Mouse (Mus musculus): ENCODE measurements around the gene Fcor.

Gene Fcor

DNA sequence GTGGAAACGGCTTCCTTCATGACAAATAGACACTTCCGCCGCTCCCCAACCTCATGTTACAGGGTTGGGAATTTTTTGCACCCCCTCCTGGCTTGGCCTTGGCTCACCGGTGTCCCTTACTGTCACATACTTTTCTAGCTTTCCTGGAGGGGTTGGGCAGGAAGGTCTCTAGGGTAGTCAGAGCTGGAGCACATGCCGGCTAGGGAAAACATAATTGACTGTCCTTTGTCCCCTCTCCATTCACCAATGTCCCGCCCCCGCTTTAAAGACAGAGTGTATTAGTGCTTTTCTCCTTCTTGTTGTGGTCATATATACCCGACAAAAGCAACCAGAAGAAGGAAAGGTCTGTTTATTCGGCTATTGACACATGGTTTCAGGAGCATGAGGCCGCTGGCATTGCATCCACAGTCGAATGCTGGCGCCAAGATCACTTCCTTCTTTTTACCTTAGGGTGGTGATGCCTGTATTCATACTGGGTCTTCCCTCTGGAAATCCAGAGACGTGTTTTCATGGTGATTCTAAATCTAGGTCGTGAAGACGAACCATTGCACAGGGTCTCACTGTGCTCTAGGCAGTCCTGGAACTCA is 4.9 kb upstream of the Fcor start:
- in situ Hi-C loops (cut with MboI; ENCODE audit: unreplicated experiment in 2 of 2) = loop anchor here (5.0 to 10.0 kb wide), 3 partner anchors 60 to 322 kb away; partner anchors contain the start of gene A430078G23Rik (in 2 of the 2)

DNA sequence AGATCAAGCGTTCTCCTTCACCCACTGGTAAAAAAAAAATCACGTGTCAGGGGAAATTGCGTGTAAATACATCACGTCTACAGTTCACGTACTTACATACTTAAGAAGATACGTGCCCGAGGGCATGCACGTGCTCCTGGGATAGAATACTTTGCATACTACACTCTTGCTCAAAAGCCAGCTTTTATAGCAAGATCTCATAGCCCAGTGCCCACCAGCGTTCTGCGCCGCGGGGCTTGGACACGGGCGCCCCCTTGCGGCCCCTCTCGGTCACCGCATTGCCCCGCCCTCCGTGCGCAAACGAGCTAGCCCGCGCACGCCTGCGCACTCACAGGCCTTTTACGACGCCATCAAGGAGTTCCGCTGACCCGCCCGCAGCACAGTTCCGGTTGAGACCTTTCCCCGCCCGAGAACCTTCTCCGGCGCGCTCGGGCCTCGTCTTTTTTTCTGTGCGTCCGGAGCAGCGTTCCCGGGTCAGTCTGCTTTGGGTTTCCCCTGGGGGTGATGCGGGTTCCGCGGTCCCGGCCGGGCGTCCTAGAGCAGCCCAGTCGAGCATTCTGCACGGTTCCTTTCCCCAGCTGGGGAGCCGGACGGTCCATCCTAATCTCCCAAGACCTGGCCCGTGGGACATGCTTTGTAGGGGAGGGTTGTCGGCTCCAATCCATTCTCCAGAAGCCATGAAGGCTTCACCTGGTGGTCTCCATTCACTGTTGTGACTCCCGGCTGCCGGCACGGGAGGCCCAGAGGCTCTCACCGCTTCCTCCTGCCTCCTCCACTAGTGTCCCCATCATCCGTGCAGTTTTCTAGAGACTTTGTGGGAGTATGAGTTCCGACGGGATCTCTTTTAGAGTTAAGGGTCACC is 4.2 kb upstream of the Fcor start, which contains the start of gene Trappc5:
Gene Trappc5 (plus strand): TSS at position 169 of the 862 bp plus-strand sequence.
- in situ Hi-C loops (cut with MboI; ENCODE audit: unreplicated experiment in 2 of 2) = loop anchor here (5.0 to 10.0 kb wide), 3 partner anchors 59 to 322 kb away; partner anchors contain the start of gene A430078G23Rik (in 2 of the 2)

DNA sequence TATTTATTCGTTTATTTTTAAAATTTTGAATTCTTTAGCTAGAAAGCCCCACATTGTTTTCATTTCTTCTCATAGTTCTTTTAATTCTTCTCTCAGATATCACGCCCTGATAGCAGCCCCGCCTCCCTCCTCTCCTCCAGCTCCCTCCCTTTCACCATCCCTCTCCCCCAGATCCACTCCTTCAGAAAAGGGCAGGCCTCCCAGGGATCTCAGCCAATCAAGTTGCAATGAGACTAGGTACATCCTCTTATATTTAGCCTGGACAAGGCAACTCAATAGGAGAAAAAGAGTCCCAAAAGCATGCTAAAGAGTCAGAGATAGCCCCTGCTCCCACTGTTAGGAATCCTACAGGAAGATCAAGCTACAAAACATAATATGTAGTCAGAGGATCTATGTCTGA is 2.5 kb upstream of the Fcor start:
- in situ Hi-C loops (cut with MboI; ENCODE audit: unreplicated experiment in 2 of 2) = loop anchor here (5.0 to 10.0 kb wide), 6 partner anchors 57 to 492 kb away; partner anchors contain the start of genes A430078G23Rik (in 2 of the 2) and Pex11g (in 2 of the 2)

DNA sequence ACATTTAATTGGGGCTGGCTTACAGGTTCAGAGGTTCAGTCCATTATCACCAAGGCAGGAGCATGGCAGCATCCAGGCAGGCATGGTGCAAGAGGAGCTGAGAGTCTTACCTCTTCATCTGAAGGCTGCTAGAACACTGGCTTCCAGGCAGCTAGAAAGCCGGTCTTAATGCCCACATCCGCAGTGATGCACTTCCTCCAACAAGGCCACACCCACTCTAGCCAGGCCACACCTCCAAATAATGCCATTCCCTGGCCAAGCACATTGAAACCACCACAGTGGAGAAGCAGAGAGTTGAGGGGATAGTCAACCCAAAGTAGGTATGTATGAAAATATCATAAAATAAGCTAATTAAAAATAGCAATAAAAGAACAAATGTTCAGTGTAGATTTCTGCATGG is 1.8 kb downstream of the Fcor start:
- in situ Hi-C loops (cut with MboI; ENCODE audit: unreplicated experiment in 2 of 2) = loop anchor here (5.0 to 10.0 kb wide), 4 partner anchors 108 to 488 kb away; partner anchors contain the start of genes A430078G23Rik (in 2 of the 2) and Pex11g (in 2 of the 2)

DNA sequence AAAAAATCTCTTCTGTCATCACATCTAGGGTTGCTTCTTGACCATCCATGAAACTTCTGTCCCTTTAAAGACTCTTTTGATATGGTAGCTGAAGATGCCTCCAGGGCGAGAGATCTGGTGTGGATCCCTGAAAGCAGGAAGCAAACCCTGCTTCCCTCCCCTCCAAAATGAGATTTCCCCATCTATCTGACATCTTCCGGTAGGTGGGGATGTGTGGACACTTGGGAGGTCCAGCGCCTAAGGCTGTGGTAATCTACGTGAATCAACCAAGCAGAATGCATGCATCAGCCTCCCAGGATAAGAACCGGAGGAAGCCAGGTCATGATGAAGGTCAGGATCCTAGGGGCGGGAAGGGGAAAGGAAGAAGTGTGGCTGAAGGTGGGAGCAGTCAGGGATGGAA is 6.7 kb downstream of the Fcor start, which contains the start of gene Mcemp1:
Gene Mcemp1 (plus strand): TSS at position 248 of the 400 bp plus-strand sequence.
- in situ Hi-C loops (cut with MboI; ENCODE audit: unreplicated experiment in 2 of 2) = no loop called here

DNA sequence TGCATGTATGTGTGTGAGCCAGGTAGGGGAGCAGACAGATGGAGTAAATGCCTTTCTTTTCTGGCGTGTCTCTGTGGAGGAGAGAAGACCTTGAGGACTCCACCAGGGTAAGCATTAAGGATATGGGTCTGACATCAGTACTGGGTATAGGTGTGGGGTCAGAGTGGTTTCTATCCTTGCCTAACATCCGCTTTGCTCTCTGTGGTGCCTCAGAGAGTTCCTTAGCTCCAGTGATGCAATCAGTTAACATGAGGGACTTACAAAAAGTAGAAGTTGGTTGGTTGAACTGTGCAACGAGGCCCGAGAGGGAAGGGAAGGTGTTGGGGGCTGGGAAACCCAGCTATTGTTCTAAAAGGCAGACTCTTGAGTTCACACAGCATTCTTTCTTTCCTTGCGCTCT is 7.8 kb downstream of the Fcor start:
- in situ Hi-C loops (cut with MboI; ENCODE audit: unreplicated experiment in 2 of 2) = no loop called here

DNA sequence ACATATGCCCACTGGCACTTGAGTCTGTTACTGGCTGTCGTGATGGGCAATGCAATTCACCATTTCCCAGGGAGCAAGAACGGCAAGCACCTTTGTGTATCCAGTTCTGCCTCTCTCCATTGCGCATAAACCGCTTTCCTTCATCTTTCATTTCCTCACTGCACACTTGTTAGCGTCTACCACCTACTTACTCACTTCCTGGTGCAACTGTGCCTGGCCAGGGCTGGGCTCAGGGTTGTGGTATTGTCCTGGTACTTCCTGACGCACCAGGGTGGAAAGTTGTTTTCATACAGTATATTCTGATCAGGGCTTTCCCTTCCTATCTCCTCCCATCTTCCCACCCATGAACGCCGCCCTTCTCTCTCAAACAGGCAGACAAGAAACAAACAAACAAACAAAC is 11.3 kb downstream of the Fcor start:
- in situ Hi-C loops (cut with MboI; ENCODE audit: unreplicated experiment in 2 of 2) = no loop called here

DNA sequence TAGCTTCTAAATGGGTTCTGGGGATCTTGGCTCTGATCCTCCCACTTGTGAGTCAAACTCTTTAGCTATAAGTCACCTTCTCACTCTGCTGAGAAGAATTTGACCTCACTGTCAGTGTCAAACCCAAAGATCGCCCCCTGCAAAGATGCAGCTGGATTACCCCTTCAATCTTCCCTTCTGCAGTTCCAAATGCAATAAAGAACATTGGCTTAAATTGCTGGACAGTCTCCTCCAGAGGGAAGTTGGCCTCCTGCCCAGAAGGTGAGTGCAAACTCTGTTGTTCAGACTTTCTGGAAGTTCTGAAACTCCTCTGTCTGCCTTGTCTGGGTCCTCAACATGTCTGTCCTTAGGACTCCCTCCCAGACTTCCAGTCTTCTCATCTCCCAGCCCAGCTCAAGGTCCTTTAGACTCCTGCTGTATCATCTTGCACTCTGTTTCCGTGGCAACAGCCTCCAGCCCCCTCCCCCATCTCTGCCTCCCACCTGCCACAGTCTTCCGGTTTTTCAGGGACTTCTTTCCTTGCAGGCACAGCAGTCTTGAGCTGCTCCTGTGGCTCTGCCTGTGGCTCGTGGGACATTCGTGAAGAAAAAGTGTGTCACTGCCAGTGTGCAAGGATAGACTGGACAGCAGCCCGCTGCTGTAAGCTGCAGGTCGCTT is 15.3 kb downstream of the Fcor start:
- in situ Hi-C loops (cut with MboI; ENCODE audit: unreplicated experiment in 2 of 2) = no loop called here

DNA sequence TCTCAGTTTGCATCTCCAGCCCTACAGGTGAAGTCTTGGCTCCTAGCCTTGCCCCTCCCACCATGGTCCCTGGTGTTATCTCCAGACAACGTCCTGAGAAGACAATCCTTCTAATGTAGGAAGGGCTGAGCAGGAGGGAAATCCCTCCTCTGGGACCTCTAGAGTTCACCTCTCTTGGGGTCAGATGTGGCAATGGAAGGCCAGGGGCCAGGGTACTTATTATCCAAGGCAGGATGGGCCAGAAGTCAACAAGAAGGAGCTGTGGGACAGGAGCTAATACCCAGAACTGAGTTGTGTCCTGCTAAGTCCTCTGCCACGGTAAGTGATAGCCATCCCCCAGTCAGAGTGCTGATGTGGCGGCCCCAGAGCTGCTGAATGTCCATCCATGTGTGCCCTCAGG is 16.6 kb downstream of the Fcor start, which contains the start of gene Retn:
Gene Retn (plus strand): TSS at position 245 of the 400 bp plus-strand sequence.
- in situ Hi-C loops (cut with MboI; ENCODE audit: unreplicated experiment in 2 of 2) = no loop called here

DNA sequence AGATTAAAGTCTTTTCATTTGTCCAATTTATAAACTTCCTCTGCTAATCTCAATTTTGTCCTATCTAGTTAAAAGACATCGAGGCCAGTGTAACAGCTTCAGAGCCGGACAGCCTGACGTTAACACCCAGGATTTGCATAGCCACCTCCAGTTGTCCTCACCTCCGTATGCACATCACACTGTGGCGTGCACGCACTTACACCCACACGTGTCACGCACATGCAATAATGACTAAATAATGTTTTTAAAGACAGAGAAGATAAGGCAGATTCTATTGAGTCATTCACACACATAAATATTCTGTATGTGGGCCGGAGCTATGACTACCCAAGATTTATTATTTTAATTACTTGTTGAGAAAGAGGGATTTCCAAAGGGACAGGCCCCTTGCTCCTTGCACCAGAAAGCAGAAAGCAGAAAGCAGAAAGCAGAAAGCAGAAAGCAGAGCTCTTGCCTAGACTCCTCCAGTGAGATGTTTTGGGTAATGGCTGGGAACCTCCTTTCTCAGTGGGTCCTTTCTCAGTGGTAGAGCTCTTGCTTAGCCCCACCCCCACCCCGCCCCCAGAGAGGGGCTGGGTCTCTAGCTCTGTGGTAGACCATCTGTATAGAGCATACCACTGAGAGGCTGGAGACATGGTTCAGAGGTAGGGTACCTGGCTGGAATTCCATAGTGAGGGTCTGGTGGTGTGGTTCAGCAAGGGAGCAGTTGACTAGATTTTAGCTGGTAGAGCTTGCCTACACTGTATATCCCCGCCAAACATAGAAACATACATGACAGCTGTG is 17.2 kb downstream of the Fcor start:
- in situ Hi-C loops (cut with MboI; ENCODE audit: unreplicated experiment in 2 of 2) = no loop called here

DNA sequence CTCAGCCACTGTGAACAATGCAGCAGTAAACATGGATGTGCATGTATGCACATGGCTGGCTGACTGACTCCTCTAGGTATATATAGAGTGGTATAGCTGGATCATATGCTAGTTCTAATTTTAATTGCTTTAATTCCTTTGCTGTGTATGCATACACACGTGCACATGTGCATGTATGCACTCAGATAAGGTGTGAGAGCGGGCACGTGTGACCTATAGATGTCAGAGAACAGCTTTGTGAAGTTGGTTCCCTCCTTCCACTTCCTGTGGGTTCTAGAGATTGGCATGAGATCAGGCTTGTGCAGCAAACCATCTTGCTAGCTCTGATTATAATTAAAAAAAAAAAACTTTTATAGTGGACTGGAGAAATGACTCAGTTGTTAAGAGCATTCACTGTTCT is 19.3 kb downstream of the Fcor start:
- in situ Hi-C loops (cut with MboI; ENCODE audit: unreplicated experiment in 2 of 2) = no loop called here

DNA sequence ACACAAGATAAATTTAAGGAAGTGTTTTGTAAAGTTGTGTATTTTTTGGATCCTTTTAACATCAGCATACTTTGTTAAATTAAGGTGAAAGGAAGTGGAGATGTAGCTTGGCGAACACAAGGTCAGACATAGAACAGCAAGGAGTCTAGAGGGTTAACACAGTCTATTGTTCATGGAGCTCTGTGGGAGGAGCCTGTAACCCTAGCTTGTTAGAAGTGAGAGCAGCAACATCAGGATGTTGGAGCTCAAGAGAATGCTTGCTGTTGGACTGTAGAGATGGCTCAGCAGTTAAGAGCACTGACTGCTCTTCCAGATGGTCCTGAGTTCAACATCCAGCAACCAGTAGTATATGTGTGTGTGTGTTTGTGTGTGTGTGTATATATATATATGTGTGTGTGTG is 23.2 kb downstream of the Fcor start:
- in situ Hi-C loops (cut with MboI; ENCODE audit: unreplicated experiment in 2 of 2) = no loop called here

DNA sequence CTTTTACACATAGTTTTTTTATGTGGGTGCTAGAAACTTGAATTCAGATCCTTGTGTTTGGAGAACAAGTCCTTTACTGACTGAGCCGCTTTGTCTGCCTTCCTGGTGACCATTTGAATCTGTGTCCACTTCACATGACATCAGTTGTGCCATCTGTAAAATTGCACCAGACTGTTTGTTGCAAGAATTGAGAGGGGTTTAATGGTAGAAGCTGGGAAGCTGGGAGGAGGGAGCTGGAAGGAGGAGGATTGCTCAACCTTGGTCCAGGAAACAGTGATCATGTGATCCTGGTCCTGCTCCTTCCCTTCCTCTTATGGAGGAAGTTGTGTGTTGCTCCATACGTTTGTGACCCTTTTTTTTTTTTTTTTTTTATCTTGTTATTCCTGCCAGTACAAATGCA is 23.9 kb downstream of the Fcor start:
- in situ Hi-C loops (cut with MboI; ENCODE audit: unreplicated experiment in 2 of 2) = no loop called here

DNA sequence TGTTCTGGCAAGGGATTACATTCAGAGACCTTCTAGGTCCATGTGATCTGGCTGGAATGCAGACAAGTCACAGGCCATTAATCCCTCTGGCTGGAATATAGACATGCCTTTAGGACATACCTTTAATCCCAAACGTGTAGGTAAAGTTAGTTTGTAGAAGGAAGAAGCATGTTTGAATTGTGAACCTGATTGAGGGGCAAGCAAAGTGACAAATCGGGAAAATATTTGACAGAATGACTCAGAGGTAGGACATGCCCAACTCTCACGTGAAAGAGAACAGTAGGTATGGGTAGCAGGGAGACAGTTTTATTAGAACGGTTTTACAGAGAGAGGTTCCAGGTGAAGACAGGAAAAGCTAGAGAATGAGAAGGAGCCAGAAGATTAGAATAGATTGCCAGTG is 24.6 kb downstream of the Fcor start:
- in situ Hi-C loops (cut with MboI; ENCODE audit: unreplicated experiment in 2 of 2) = no loop called here

DNA sequence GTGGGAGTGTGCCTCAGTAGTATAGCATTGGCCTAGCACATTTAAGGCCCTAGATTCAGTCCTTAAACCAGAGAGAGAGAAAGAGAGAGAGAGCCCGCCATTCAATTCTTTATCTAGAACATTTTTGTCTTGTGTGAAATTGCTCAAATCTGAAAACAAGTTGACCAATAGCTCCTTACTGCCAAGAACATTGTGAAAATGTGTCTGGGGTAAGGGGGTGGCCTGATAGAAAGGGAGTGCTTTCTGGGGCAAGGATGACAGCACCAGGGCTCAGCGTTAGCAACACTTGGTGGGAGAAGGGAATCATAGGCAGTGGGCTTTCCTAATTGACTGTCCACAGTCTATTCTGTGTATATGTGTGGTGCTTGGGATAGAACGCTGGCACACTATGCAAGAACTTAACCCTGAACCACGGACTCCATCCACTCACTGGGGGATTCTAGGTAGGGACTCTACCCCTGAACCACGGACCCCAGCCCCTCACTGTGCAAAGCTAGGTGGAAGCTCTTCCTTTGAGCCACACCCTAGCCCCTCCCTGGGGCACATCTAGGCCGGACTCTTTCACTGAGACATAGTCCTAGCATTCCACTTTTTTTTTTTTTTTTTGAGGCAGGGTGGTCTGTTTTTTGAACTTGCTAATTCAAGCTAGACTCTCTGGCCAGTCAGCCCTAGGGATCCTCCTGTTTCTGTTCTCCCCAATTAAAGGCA is 25.2 kb downstream of the Fcor start:
- in situ Hi-C loops (cut with MboI; ENCODE audit: unreplicated experiment in 2 of 2) = no loop called here

DNA sequence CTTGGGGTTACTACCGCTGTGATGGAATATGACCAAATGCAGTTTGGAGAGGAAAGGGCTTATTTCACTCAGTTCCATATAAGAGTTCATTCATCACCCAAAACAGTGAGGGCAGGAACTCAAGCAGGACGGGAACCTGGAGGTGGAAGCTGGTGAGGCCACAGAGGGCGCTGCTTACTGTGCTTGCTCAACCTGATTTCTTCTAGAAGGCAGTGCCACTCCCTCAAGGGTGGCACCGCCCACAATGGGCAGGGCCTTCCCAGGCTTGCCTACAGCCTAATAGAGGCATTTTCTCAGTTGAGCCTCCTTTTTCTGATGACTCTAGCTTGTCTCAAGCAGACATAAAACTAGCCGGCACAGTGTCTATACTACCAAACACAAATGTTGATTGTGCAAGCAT is 26.4 kb downstream of the Fcor start:
- in situ Hi-C loops (cut with MboI; ENCODE audit: unreplicated experiment in 2 of 2) = no loop called here

DNA sequence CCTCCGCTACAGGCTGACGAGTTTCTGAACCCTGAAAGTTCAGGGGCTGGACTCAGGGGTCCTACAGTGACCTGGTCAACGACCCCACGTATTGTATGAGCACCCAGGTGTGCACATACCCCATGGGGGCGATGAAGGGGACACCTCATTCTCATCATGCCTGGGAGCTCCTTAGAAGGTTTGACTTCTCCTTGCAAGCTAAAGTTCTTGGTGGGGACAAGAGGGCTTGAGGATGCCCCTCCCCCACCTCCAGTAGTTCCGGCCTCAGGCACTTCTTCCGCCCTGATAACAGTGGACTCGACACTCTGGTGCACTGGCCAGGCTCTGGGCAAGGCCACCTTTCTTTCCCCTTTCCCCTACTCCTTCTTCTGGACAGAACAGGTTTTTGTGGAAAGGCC is 40.7 kb downstream of the Fcor start:
- in situ Hi-C loops (cut with MboI; ENCODE audit: unreplicated experiment in 2 of 2) = no loop called here

DNA sequence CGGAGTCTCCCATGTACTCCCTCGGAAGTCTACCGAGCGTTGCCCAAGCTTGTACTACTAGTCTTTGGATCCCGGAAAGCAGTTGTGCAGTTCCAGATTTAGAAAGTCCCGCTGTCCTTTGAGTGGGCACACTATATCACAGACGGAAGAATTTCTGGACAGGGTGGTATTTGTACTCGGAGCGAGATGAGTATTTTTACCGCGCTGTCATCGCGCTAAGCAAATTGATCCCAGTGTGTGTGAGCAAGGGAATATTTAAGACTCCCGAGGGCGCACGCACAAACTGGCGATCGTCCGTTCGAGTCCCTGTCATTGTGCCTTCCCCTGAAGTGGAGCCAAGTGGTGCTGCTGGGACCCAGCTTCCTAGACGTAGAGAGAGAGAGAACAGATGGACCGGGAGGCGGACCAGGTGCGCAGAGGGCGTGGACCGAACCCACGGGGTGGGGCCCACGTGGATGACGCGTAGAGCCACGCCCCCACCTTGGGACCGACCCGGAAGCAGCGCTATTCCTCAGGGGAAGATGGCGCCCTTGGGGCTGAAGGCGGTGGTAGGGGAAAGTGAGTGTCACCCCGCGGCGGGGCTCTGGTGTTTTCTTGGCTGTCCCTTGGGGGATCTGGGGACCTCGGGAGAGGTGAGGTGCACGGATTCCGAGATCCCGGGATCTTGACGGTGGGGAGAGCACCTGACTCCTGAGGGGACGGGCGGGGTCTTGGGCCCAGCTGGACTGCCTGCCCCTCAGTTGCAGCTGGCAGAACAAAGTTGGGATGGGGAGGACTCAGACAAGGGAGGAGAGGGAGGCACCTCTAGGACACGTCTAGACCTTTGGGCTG is 41.3 kb downstream of the Fcor start, which contains the start of gene Stxbp2:
Gene Stxbp2 (plus strand): TSS at position 309 of the 831 bp plus-strand sequence.
- in situ Hi-C loops (cut with MboI; ENCODE audit: unreplicated experiment in 2 of 2) = no loop called here
